Mouse (Mus musculus): ENCODE measurements around the gene Eef2k.
"Not testable (repeated sequence)": the region's sequence is repeated elsewhere in the genome, so short reads cannot be mapped to it uniquely, and the experiment has no call there.

The Eef2k gene

DNA sequence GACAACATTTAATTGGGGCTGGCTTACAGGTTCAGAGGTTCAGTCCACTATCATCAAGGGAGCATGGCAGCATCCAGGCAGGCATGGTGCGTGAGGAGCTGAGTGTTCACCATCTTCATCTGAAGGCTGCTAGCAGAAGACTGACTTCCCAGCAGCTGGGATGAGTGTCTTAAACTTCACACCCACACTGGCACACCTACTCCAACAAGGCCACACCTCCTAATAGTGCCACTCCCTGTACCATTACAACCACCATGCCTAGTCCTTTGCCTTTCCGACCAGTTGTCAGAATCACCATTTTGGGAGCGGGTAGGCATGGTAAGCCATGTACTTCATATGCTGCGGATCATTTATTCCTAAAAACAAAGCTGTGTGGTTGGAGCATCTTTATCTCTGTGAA, 38.1 kb downstream of the Eef2k start:
- no peak for DNase-seq (ENCODE audit: low spot score)

DNA sequence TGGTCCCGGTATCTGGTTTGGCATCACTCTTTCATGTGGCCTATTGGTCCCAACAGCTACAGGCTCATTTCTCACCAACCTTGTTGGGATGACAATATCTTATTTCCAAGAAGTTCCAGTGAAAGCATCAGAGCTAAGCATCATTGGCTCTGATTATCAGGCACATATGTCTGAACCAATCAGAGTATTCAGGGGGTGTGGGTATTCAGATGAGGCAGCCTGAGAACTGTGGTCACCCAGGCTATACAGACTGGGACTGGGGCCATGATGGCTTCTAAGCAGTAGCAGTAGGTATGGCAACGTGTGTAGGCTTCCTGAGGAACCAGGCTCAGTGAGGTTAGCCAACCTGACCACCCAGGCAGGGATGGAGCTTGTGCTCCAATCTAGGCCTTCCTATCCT, 38.8 kb downstream of the Eef2k start:
- DNase-seq (ENCODE audit: low spot score), result no peak

DNA sequence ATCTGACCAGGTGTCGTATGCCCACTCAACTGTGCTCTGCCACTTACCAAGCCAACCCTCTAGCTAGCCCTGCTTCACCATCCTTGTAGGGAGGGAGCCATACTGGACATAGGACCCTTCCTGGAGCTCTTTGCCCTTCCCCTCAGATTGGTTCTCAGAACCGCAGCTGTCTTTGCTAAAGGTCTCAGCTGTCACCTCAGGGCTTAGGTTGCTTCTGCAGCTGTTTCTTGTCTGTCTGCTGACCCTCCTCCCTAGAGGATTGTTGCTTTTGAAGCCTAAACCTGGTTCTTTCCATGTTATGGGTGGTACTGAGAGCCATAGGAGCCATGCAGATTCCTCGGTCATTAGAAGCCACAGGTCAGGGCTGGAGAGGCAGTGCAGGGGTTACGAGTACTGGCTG, 40.0 kb downstream of the Eef2k start:
- no peak for DNase-seq (ENCODE audit: low spot score)

DNA sequence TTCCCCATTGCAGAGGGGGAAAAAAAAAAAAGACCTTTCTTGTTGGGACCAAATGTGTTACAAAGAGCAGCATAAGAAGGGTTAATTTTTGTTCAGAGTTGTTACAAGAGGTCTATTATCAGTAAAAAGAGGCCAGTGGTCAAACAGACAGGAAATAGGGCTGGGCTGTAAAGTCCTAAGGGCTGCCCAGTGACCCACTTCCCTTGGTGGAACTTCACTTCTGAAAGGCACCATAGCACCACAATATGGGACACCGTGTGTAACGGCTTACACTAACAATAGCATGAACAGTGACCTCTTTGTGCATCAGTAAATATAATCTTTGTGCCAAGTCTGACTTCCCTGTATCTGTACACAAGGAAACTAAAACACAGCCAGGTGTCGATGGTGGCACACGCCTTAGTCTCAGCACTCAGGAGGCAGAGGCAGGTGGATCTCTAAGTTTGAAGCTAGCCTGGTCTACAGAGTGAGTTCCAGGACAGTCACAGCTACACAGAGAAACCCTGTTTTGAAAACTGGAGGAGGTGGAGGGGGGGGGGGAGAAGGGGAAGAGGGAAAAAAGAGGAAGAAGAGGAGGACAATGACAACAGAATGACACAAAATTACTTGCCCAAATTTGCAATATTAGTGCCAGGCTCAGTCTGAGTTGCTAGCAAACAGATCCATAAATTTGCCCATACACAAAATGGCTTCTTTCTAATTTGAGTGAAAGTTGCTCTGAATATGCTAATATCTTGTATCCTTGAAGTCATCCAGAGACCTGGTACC, 41.1 kb downstream of the Eef2k start:
- no peak for DNase-seq (ENCODE audit: low spot score)

DNA sequence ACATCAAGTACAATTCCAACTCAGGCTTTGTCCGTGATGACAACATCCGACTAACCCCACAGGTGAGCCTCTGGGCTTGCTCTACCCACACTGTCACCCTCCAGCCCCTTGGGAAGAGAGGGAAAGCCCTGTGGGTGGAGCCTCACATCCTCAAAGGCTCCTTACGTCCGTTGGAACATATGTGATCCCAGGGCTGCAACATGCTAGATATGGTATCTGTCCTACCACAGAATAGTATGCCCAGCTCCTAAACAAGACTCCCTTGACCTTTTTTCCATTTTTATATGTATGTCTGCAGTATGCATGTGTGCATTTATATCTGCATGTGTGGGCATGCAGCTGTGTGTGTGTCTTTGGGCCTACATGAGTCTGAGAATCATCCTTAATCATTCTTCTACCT, 42.1 kb downstream of the Eef2k start:
- DNase-seq (ENCODE audit: low spot score), result no peak

DNA sequence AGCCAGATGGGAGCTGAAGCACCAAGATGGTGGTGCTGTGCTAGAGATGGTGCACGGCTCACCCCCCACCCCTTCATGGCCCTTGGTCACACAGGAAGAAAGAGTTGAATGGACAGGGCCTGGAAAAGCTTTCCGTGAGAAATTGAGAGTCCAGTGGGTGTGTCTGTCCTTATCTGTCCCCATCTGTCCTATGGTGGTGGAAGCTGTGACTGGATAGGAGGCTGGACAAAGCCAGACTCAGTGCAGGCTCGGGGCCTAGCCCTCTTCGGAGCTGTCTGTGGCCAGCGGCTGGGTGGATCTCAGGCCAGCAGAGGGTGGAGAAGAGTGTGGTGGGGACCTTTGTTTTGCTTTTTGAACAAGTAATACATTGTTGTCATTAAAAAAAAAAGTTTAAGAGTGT, 50.5 kb downstream of the Eef2k start:
- no peak for DNase-seq (ENCODE audit: low spot score)

DNA sequence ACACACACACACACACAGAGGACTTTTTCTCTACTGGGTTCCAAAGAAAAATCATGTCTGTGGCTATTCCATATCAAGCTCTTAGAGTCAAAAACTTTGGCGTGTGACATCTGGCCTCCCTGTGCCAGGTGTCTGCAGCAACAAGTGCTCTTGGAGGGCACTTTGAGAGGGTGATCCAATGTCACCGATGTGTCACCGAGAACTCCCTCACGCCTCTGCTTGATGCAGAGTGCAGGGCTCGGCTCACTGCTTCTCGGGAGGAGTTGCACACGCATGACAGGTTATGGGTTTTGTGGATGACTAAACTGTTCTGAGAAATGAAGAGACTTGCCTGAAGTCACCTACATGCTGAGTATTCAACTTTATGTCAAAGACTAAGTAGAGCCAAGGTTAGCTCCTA, 54.4 kb downstream of the Eef2k start:
- no peak for DNase-seq (ENCODE audit: low spot score)

DNA sequence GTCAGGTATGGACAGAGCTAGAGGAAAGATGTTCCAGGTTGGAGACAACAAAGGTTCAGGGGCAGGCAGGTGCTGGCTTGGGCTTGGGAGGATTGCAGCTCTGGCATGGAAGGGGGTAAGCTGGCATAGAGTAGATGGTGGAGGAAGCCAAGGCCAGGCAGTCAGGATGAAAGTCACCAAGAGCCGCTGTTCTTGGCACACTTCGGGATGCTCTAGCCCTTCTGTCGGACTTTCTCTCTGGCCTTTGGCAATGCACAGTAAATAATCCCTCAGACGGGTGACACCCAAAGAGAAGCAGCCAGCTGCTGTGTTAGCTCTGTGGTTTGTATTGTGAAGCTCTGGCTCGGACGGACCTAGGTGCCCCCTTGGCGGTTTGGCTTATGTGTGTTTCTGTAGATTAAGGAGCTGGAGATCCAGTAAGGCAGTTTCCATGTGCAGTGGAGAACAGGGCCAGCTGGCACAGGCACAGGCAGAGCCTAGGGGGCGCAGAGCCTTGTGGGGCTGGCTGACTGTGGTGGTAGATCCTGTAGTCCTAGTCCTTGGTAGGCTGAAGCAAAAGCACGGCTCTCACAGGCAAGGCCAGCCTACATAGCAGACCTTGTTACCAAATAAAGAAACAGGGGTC, 55.2 kb downstream of the Eef2k start:
- no peak for DNase-seq (ENCODE audit: low spot score)

DNA sequence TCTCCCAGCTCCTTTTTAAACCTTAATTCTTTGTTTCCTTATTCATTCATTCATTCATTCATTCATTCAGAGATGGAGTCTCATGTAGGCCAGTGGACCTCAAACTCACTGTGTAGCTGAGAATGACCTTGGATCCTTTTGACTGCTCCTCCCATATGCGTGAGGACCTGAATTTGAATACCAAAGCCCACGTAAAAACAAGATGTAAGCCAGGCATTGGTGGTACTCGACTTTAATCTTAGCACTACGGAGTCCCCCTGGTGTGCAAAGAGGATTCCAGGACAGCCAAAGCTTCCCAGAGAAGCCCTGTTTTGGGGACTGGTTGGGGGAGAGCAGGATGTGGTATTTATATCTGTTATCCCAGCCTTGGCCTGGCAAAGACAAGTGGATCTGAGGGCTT, 57.6 kb downstream of the Eef2k start:
- DNase-seq (ENCODE audit: low spot score), result no peak

DNA sequence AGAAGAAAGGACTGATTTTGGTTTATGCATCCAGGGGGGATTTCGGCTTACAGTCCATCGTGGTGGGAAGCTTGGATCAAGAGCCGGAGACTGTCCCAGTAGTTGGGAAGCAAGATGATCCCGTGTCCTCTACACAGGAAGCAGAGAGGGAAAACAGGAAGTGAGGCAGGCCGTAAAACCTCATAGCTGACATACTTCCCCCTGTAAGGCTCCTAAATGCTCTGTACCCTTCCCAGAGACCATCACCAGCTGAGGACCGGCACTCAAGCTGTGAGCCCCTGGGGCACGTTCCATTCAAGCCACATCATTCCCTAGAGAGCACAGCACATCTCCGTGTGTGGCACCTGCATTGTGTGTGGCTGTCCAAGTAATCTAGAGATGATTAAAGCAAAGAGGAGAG, 59.1 kb downstream of the Eef2k start:
- DNase-seq (ENCODE audit: low spot score), result no peak

DNA sequence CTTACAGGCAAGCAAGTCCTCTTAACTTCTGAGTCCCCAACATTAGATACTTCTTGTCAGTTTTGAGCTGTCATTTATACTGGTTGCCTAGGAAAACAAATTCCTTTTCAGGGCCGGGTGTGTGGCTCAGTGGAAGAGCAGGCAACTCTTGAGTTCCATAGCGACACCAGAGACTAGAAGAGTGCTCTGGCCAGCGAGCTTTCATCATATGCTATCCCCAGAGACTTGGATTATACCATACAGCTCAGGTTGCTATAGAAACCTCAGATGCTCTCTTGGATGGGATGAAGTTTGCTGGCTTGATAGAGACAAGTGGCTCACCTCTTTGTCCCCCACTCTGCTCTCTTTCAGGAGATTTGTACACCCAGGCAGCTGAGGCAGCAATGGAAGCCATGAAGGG, 60.3 kb downstream of the Eef2k start:
- DNase-seq (ENCODE audit: low spot score), result no peak

DNA sequence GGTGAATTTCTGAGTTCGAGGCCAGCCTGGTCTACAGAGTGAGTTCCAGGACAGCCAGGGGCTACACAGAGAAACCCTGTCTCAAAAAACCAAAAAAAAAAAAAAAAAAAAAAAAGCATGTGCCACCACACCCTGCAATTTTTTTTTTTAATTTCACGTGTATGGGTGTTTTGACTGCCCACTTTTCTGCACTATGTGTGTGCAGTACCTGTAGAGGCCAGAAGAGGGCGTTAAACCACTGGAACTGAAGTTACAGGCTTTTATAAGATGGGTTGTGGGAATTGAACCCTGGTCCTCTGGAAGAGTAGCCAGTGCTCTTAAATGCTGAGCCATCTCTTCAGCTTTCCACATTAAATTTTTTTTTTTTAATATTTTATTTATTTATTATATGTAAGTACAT, 67.5 kb downstream of the Eef2k start:
- not testable (repeated sequence) for DNase-seq (ENCODE audit: low spot score)

DNA sequence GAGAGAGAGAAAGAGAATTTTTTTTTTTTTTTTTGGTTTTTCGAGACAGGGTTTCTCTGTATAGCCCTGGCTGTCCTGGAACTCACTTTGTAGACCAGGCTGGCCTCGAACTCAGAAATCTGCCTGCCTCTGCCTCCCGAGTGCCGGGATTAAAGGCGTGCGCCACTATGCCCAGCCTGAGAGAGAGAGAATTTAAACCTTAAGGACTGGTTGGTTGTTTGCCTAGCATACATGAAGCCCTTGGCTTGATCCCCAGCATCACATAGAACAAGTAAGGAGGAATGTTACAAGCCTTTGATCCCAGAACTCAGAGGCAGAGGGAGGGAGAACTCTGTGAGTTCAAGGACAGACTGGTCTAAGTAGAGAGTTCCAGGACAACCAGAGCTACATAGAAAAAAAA, 68.6 kb downstream of the Eef2k start:
- not testable (repeated sequence) for DNase-seq (ENCODE audit: low spot score)

DNA sequence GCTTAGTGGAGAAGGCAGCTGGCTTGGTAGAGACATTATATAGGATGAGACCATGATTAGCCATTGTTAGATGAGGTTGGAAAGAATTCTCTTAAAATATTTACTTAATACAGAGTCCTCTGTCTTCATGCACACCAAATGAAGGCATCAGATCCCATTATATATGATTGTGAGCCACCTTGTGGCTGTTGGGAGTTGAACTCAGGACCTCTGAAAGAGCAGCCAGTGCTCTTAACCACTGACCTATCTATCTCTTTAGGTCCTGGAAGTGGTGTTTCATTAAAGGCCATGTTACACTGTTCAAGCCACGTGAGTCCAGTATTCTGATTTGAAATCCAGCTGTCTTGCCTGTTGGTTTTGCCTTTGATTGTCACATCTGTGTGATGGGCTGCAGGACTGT, 70.7 kb downstream of the Eef2k start:
- peak; percentile 56 for DNase-seq (ENCODE audit: low spot score)

DNA sequence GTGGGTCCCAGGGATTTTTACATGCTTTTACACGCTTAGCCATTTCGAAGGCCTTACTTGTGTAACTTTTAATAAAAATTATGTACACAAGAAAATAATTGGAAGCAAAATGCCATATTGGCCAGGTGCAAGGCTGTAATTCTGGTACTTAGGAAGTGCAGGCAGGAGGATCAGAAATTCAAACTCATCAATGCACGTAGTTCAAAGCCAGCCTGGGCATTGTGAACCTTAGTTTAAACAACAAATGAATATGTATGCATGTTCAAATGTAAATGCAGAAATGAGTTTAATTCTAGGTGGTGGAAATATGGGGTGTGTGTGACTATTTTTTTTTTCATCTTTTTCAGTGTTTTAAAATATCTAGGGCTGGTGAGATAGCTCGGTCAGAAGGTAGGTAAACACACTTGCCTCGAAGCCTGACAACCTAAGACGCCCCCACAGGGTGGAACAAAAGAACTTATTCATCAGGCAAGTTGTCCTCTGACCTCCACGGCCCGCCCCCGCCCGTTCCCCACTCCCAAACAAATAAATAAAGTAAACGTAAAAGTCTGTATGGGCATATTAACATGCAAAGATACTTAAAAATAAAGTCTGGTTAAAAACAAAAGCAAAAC, 73.7 kb downstream of the Eef2k start:
- no peak for DNase-seq (ENCODE audit: low spot score)

DNA sequence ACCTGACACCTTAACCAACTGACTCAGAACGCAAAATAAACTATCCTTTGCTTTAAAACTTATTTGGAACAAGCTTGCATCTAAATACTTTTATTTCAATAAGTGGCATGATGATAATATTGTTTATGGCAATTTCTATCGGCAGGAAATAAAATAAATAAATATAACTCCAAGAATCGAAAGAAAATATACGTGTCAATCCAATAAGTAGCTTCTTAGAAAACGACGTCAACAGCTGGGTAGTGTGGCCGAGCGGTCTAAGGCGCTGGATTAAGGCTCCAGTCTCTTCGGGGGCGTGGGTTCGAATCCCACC, 74.6 kb downstream of the Eef2k start:
- no peak for DNase-seq (ENCODE audit: low spot score)

DNA sequence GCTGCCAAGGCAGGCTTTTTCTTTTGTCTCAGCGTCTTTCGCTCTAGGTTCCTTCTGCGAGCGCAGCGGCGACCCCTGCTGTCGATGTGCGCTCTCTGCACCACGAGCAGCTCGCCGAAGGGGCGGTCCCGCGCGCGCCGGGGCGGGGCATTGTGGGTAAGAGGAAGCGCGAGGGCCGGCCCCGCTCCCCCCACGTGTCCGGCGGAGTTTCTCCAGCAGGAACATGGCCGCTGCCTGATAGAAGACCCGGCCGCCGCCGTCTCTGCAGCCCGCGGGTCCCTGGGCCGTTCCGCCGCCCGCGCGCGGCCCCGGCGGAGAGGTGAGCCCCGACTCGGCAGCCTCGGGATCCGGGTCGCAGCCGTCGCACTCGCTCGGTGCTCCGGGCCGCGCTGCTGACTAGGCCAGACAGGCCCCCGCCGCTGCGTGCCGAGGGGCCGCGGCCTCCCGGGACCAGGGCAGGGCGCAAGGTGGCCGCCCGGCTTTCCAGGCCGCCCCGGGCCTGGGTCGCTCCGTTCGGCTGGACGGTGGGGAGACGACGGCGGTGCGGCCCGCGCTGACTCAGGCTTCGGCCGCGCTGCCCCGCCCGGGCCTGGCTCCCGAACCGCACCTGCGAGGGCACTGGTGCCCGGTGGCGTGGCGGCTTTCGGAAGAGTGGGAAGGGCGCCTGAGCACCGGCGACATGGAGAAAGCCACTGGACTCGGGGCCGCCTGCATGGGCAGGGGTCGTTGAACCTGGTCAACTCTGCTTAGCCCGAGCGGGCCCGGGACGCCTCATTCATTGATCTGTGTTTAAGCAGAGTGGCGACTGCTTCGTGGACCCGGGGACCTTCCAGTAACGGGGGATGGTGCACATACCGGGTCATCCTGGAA, 75.2 kb downstream of the Eef2k start, which contains the start of gene Polr3e:
Polr3e (plus strand) TSS at position 153 of the 870 bp plus-strand sequence.
- DNase-seq (ENCODE audit: low spot score), result peak; percentile 96

DNA sequence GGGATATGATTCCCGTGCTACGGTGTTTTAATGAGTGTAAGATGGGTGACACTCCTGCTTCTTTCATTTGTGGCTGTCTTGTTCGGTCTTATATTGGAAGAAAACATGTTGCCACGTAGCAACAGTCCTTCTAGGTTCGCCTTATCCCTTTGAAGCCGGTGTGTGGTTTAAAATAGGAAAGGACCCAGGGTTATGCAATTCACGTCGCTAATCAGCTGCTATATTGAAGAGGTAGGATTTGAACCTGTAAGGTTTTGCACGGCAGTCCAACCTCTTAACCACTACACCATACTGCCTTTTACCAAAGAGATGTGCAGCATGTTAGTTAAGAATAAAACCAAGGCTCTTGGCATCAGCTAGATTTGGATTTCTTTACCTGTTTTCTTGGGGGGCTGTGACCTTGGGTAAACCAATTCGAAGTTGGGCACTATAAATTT, 75.9 kb downstream of the Eef2k start:
- peak; percentile 67 for DNase-seq (ENCODE audit: low spot score)

DNA sequence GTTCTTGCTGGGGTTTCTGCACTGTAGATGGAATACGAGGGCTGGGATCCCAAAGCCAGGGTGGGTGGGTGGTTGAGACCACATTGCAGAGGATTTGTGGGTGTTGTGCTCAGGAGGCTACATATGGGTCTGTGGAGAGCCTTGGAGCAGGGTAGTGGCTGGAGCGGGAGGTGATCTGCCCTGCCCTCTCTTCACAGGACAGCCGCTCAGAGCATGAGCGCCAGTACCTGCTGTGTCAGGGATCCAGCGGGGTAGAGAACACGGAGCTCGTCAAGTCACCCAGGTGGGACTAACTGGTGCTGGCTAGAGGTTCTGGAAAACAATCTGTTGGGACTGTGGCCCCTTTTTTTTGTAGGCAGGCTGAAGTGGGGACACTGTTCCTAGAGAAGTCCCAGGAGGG, 90.5 kb downstream of the Eef2k start:
- DNase-seq (ENCODE audit: low spot score), result no peak

DNA sequence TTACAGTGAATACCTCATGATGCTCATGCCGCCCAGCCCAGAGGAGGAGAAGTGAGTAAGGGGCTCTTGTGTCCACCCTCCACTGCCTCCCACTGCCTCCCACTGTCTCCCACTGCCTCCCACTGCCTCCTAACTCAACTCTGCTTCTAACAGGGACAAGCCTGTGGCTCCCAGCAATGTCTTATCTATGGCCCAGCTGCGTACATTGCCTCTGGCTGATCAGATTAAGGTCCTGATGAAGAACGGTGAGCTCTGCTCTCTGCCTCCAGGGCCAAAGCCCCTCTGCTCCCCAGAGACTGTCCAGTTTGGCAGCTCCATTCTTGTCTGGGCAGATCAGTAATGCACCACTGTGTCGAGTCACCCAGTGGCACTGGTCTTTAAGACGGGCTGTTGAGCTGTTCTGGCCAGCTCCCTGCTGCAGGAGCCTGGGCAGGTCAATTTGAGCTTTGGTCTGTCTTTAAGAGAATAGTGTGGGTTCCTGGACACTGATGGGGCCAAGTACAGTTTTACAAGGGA, 91.1 kb downstream of the Eef2k start:
- no peak for DNase-seq (ENCODE audit: low spot score)

DNA sequence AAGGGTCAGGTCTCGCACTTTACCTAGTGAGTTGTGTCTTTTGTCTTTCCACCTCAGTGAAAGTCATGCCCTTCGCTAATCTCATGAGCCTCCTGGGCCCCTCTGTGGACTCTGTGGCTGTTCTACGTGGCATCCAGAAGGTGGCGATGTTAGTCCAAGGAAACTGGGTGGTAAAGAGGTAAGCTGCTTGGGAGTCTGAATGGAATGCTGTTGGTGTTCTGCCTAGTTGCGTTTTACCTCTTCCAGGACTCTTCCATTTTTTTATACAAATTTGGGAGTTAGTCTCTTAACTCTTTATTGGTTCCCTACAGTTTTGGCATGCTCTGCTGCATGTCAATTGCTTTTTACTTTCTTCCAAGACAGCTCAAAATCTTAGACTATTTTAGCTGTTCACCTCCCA, 92.1 kb downstream of the Eef2k start:
- DNase-seq (ENCODE audit: low spot score), result peak; percentile 71

DNA sequence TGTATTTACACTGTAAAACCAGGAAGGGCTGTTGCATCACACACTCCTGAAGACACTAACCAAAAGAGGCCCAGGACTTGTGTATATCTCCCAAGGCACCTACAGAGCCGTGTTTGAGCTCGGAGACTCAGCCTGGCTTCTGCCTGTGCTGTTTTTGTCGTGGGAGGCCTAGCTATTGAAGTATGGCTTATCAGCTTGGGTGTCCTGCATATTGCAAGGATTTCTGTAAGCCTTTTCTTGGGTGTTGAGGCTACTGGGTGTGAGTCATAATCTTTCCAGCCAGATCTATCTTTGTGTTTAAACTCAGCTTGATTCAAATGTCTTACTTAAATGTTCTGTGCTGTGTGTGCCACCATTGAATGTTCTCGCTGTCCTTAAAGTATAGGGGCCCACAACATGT, 93.9 kb downstream of the Eef2k start:
- DNase-seq (ENCODE audit: low spot score), result no peak

All from adipocyte (in vitro differentiated cells).